Mouse (Mus musculus): ENCODE measurements at regions not wholly inside any gene's neighbourhood (a gene's known extent, or its start where the extent isn't known, plus 50 kb on each side); places are given as distances from the start of the nearest gene placed in this dataset.

- no peak overlapping the region for H3K27ac ChIP-seq (ENCODE audit: insufficient read depth, low read length)
- no peak for TF ChIP-seq POLR2A (IDR thresholded peaks at IDR 0.05; ENCODE audit: low read depth, low read length)
- no peak for TF ChIP-seq CTCF (IDR thresholded peaks at IDR 0.05; ENCODE audit: borderline replicate concordance, insufficient read depth, low read length)
Measured at GRCm38 (mm10) chr2:134029153-134029552, 477.2 kb downstream of the Bmp2 start.

GRCm38 (mm10) chr2:134017109-134017508 lies 465.1 kb downstream of the Bmp2 start:
- Histone ChIP-seq H3K27ac (ENCODE audit: insufficient read depth, low read length) (no peak overlapping the region), H3K4me3 (ENCODE audit: insufficient read depth, low read length) (no peak overlapping the region), H3K4me1 (ENCODE audit: control insufficient read depth, insufficient read depth, low read length) (no peaks in the 10 kb centered on the region)
- no peak for TF ChIP-seq POLR2A (IDR thresholded peaks at IDR 0.05; ENCODE audit: low read depth, low read length)
- TF ChIP-seq CTCF (IDR thresholded peaks at IDR 0.05; ENCODE audit: borderline replicate concordance, insufficient read depth, low read length), result peak; percentile 59; the same call in 1 of the 2 replicates

More at GRCm38 (mm10) chr2:134029153-134029552, 477.2 kb downstream of the Bmp2 start:
- no peaks in the 10 kb centered on the region for H3K4me1 ChIP-seq (ENCODE audit: control insufficient read depth, insufficient read depth, low read length)
- no peak overlapping the region for H3K4me3 ChIP-seq (ENCODE audit: insufficient read depth, low read length)

GRCm38 (mm10) chr2:134003146-134003545 lies 451.2 kb downstream of the Bmp2 start:
- H3K4me1 ChIP-seq (ENCODE audit: control insufficient read depth, insufficient read depth, low read length), result no peaks in the 10 kb centered on the region
- H3K27ac ChIP-seq (ENCODE audit: insufficient read depth, low read length), result no peak overlapping the region
- H3K4me3 ChIP-seq (ENCODE audit: insufficient read depth, low read length), result no peak overlapping the region
- no peak for TF ChIP-seq POLR2A (IDR thresholded peaks at IDR 0.05; ENCODE audit: low read depth, low read length)
- TF ChIP-seq CTCF (IDR thresholded peaks at IDR 0.05; ENCODE audit: borderline replicate concordance, insufficient read depth, low read length), result no peak

GRCm38 (mm10) chr2:133994742-133995141 lies 442.8 kb downstream of the Bmp2 start:
- TF ChIP-seq CTCF (IDR thresholded peaks at IDR 0.05; ENCODE audit: borderline replicate concordance, insufficient read depth, low read length), result no peak
- no peak for TF ChIP-seq POLR2A (IDR thresholded peaks at IDR 0.05; ENCODE audit: low read depth, low read length)
- no peak overlapping the region for H3K27ac ChIP-seq (ENCODE audit: insufficient read depth, low read length)

GRCm38 (mm10) chr2:133994337-133994736 lies 442.4 kb downstream of the Bmp2 start:
- Histone ChIP-seq H3K4me3 (ENCODE audit: insufficient read depth, low read length) (no peak overlapping the region), H3K4me1 (ENCODE audit: control insufficient read depth, insufficient read depth, low read length) (no peaks in the 10 kb centered on the region), H3K27ac (ENCODE audit: insufficient read depth, low read length) (no peak overlapping the region)
- no peak for TF ChIP-seq POLR2A (IDR thresholded peaks at IDR 0.05; ENCODE audit: low read depth, low read length)
- TF ChIP-seq CTCF (IDR thresholded peaks at IDR 0.05; ENCODE audit: borderline replicate concordance, insufficient read depth, low read length), result no peak

More at GRCm38 (mm10) chr2:133994742-133995141, 442.8 kb downstream of the Bmp2 start:
- H3K4me1 ChIP-seq (ENCODE audit: control insufficient read depth, insufficient read depth, low read length), result no peaks in the 10 kb centered on the region
- no peak overlapping the region for H3K4me3 ChIP-seq (ENCODE audit: insufficient read depth, low read length)

- Histone ChIP-seq H3K4me1 (ENCODE audit: control insufficient read depth, insufficient read depth, low read length) (no peaks in the 10 kb centered on the region), H3K27ac (ENCODE audit: insufficient read depth, low read length) (no peak overlapping the region), H3K4me3 (ENCODE audit: insufficient read depth, low read length) (no peak overlapping the region)
- TF ChIP-seq POLR2A (IDR thresholded peaks at IDR 0.05; ENCODE audit: low read depth, low read length), result no peak
- no peak for TF ChIP-seq CTCF (IDR thresholded peaks at IDR 0.05; ENCODE audit: borderline replicate concordance, insufficient read depth, low read length)
Measured at GRCm38 (mm10) chr2:133987671-133988070, 435.7 kb downstream of the Bmp2 start.

All from embryonic fibroblast, embryonic 13.5 days (primary cell).